Mouse (Mus musculus): ENCODE measurements around the gene Prdx1.
"Not testable (repeated sequence)": the region's sequence is repeated elsewhere in the genome, so short reads cannot be mapped to it uniquely, and the experiment has no call there.

Gene Prdx1
- long read RNA-seq, experiment 1, transcript Prdx1-201 (5 exons, 636 nt): minor isoform, 31 of 3,717 reads
- long read RNA-seq, experiment 1, transcript Prdx1-204 (6 exons, 2,294 nt): major isoform, 3,647 of 3,717 reads
- long read RNA-seq, experiment 1, partial matches to known transcripts: 8 of 3,717 reads
- long read RNA-seq, experiment 1, other reads (novel, unspliced or antisense): 28 of 3,717 reads
- long read RNA-seq, experiment 2, transcript Prdx1-201 (5 exons, 636 nt): minor isoform, 23 of 3,256 reads
- long read RNA-seq, experiment 2, transcript Prdx1-204 (6 exons, 2,294 nt): major isoform, 3,209 of 3,256 reads
- long read RNA-seq, experiment 2, partial matches to known transcripts: 11 of 3,256 reads
- long read RNA-seq, experiment 2, other reads (novel, unspliced or antisense): 13 of 3,256 reads

- intact Hi-C loops (cut with DNase I): loop anchor here (5.0 kb wide), 1 partner anchor 38 kb away; no protein-coding TSS in a partner anchor
These were observed at the start of gene Prdx1 for GRCm38 (mm10) chr4:116685402-116686061. Prdx1 (plus strand) TSS chr4:116685544.

GRCm38 (mm10) chr4:116638821-116639220, 46.5 kb upstream of the Prdx1 start:
- intact Hi-C loops (cut with DNase I): no loop called here

GRCm38 (mm10) chr4:116642071-116642470, 43.3 kb upstream of the Prdx1 start:
- intact Hi-C loops (cut with DNase I): no loop called here

- intact Hi-C loops (cut with DNase I): no loop called here
These were observed 41.0 kb upstream of the Prdx1 start for GRCm38 (mm10) chr4:116644326-116644725.

GRCm38 (mm10) chr4:116645624-116646023, 39.7 kb upstream of the Prdx1 start:
- intact Hi-C loops (cut with DNase I): loop anchor here (5.0 kb wide), 1 partner anchor 42 kb away; the partner anchor contains the start of gene Prdx1

- intact Hi-C loops (cut with DNase I): loop anchor here (5.0 kb wide), 1 partner anchor 38 kb away; the partner anchor contains the start of gene Prdx1
These were observed 35.9 kb upstream of the Prdx1 start for GRCm38 (mm10) chr4:116649411-116649810.

- intact Hi-C loops (cut with DNase I): no loop called here
These were observed 35.0 kb upstream of the Prdx1 start for GRCm38 (mm10) chr4:116650365-116650764.

- intact Hi-C loops (cut with DNase I): no loop called here
These were observed 34.2 kb upstream of the Prdx1 start, which contains the start of gene Akr1a1 for GRCm38 (mm10) chr4:116650924-116651796. Akr1a1 (minus strand) TSS chr4:116651680.

- intact Hi-C loops (cut with DNase I): no loop called here
These were observed 33.6 kb upstream of the Prdx1 start for GRCm38 (mm10) chr4:116651797-116652135.

- intact Hi-C loops (cut with DNase I): no loop called here
These were observed 32.1 kb upstream of the Prdx1 start for GRCm38 (mm10) chr4:116653228-116653627.

GRCm38 (mm10) chr4:116655100-116655499, 30.2 kb upstream of the Prdx1 start:
- intact Hi-C loops (cut with DNase I): no loop called here

- intact Hi-C loops (cut with DNase I): no loop called here
These were observed 29.7 kb upstream of the Prdx1 start for GRCm38 (mm10) chr4:116655658-116656057.

GRCm38 (mm10) chr4:116657971-116658370, 27.4 kb upstream of the Prdx1 start:
- intact Hi-C loops (cut with DNase I): no loop called here

- intact Hi-C loops (cut with DNase I): no loop called here
These were observed 25.9 kb upstream of the Prdx1 start for GRCm38 (mm10) chr4:116659474-116659873.

GRCm38 (mm10) chr4:116659916-116660315, 25.4 kb upstream of the Prdx1 start:
- intact Hi-C loops (cut with DNase I): not testable (repeated sequence)

GRCm38 (mm10) chr4:116660829-116661228, 24.5 kb upstream of the Prdx1 start:
- intact Hi-C loops (cut with DNase I): no loop called here

GRCm38 (mm10) chr4:116661998-116662397, 23.3 kb upstream of the Prdx1 start:
- intact Hi-C loops (cut with DNase I): no loop called here

- intact Hi-C loops (cut with DNase I): no loop called here
These were observed 18.7 kb upstream of the Prdx1 start for GRCm38 (mm10) chr4:116666625-116667024.

GRCm38 (mm10) chr4:116668145-116668544, 17.2 kb upstream of the Prdx1 start:
- intact Hi-C loops (cut with DNase I): no loop called here

GRCm38 (mm10) chr4:116669291-116669690, 16.1 kb upstream of the Prdx1 start:
- intact Hi-C loops (cut with DNase I): no loop called here

GRCm38 (mm10) chr4:116672785-116673184, 12.6 kb upstream of the Prdx1 start:
- intact Hi-C loops (cut with DNase I): no loop called here
